Comparison of ENCODE assay signal across 10 mouse cellular contexts in the genomic region with DNA sequence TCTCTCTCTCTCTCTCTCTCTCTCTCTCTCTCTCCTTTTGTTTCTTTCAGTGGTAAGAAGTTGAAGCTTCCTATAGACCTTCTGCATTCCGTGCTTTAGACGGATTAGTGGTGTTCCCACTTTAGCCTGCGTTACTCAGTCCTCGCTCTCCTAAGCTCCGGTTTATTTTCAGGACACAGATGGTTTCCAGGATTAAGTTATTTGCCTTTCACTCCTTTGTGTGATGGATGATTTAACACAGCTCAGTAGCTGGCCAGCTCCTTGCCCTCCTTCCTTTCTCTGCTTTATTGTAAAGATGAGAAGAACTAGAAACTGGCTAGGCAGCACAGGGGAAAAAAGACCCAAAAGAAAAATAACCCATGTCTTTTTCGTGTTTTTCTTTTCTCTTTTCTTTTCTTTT. TPM values are rescaled to one million over a fixed set of nuclear protein-coding genes. Genes with fewer than 3 reads are reported as not detected.
DNase-seq lines count a peak whose midpoint lies in the region; ATAC-seq lines count a peak whose summit lies in the region.
"Had no signal": no experiment of that assay in that cellular context is flagged by ENCODE, and none has a peak within 500 bp of the region (broad histone marks: within the 10 kb centered on the region; RNA-seq: fewer than 3 reads in every experiment).

No protein-coding gene starts in this region.

- H3K9ac ChIP-seq in heart, embryonic 13.5 days = 0 out of 2 replicates have a peak overlapping the region, but pooled peaks have one; percentile 29
- no peak overlapping the region for H3K9ac ChIP-seq in embryonic facial prominence, embryonic 11.5 days (replicated peaks; ENCODE audit: low read length)
- no peak overlapping the region for H3K9ac ChIP-seq in hindbrain, embryonic 14.5 days
- H3K9ac ChIP-seq in midbrain, embryonic 15.5 days = no peak overlapping the region

- ATAC-seq in heart, embryonic 13.5 days (ENCODE audit: extremely low read depth, insufficient number of reproducible peaks, low FRiP score, low TSS enrichment) = no peak
- no peak for ATAC-seq in embryonic facial prominence, embryonic 11.5 days (replicated peaks; ENCODE audit: insufficient number of reproducible peaks, low FRiP score, low TSS enrichment, low read depth)
- ATAC-seq in hindbrain, embryonic 14.5 days (ENCODE audit: low FRiP score) = no peak
- ATAC-seq in midbrain, embryonic 15.5 days (replicated peaks) = 0 out of 2 replicates have a peak, but pooled peaks have one; percentile 21

- no peaks in the 10 kb centered on the region for H3K9me3 ChIP-seq in heart, embryonic 13.5 days
- no peaks in the 10 kb centered on the region for H3K9me3 ChIP-seq in embryonic facial prominence, embryonic 11.5 days (replicated peaks; ENCODE audit: control insufficient read depth, low read length)
- no peaks in the 10 kb centered on the region for H3K9me3 ChIP-seq in hindbrain, embryonic 14.5 days (ENCODE audit: control insufficient read depth, low read length)
- H3K9me3 ChIP-seq in midbrain, embryonic 15.5 days = no peaks in the 10 kb centered on the region
- H3K9me3 ChIP-seq: megakaryocyte, embryonic 14.5 days had no signal

- peaks cover 32% of the 10 kb centered on the region for H3K4me1 ChIP-seq in heart, embryonic 13.5 days
- H3K4me1 ChIP-seq in embryonic facial prominence, embryonic 11.5 days (ENCODE audit: control insufficient read depth, insufficient read depth, low read length) = peaks cover 5% of the 10 kb centered on the region; the same call in 1 of the 2 replicates
- peaks cover 20% of the 10 kb centered on the region for H3K4me1 ChIP-seq in hindbrain, embryonic 14.5 days (replicated peaks; ENCODE audit: control insufficient read depth, insufficient read depth, low read length)
- peaks cover 15% of the 10 kb centered on the region for H3K4me1 ChIP-seq in midbrain, embryonic 15.5 days

- 24% methylated on average over 6 of the region's 6 CpGs for WGBS in heart, embryonic 13.5 days
- 18% methylated on average over 6 of the region's 6 CpGs for WGBS in embryonic facial prominence, embryonic 11.5 days
- 14% methylated on average over 6 of the region's 6 CpGs for WGBS in hindbrain, embryonic 14.5 days
- 4% methylated on average over 6 of the region's 6 CpGs for WGBS in midbrain, embryonic 15.5 days

- H3K4me3 ChIP-seq in heart, embryonic 13.5 days = peak overlapping the region; percentile 24
- no peak overlapping the region for H3K4me3 ChIP-seq in embryonic facial prominence, embryonic 11.5 days (ENCODE audit: low read depth, low read length)
- H3K4me3 ChIP-seq in hindbrain, embryonic 14.5 days (replicated peaks; ENCODE audit: low read length) = no peak overlapping the region
- H3K4me3 ChIP-seq in midbrain, embryonic 15.5 days = no peak overlapping the region

- peak overlapping the region; percentile 61 for H3K4me2 ChIP-seq in heart, embryonic 13.5 days
- no peak overlapping the region for H3K4me2 ChIP-seq in embryonic facial prominence, embryonic 11.5 days (ENCODE audit: low read depth, low read length)
- H3K4me2 ChIP-seq in hindbrain, embryonic 14.5 days (replicated peaks) = peak overlapping the region; percentile 44
- peak overlapping the region; percentile 39; the same call in 1 of the 2 replicates for H3K4me2 ChIP-seq in midbrain, embryonic 15.5 days

- H3K27ac ChIP-seq in heart, embryonic 13.5 days (replicated peaks) = no peak overlapping the region
- no peak overlapping the region for H3K27ac ChIP-seq in embryonic facial prominence, embryonic 11.5 days (replicated peaks; ENCODE audit: low read depth, low read length)
- H3K27ac ChIP-seq in hindbrain, embryonic 14.5 days = no peak overlapping the region
- H3K27ac ChIP-seq in midbrain, embryonic 15.5 days = no peak overlapping the region

- no peak for DNase-seq in heart, postnatal 25 days (ENCODE audit: low spot score)
- peak; percentile 34 for DNase-seq in embryonic facial prominence, embryonic 11.5 days (ENCODE audit: low spot score)
- peak; percentile 25 for DNase-seq in hindbrain, embryonic 14.5 days (ENCODE audit: low spot score)
- DNase-seq in adrenal gland, postnatal 36 days = no peak
- DNase-seq in right cerebral cortex, postnatal 36 days (ENCODE audit: low spot score in 2 of 2) = no peak
- DNase-seq in cerebellum, postnatal 36 days = no peak
- DNase-seq: thymus, postnatal 25 days had no signal

- H3K36me3 ChIP-seq in heart, embryonic 13.5 days = no peaks in the 10 kb centered on the region
- no peaks in the 10 kb centered on the region for H3K36me3 ChIP-seq in embryonic facial prominence, embryonic 11.5 days (replicated peaks; ENCODE audit: control insufficient read depth, insufficient read depth, low read depth, low read length)
- H3K36me3 ChIP-seq in hindbrain, embryonic 14.5 days (replicated peaks; ENCODE audit: control insufficient read depth, insufficient read depth) = no peaks in the 10 kb centered on the region
- no peaks in the 10 kb centered on the region for H3K36me3 ChIP-seq in midbrain, embryonic 15.5 days (replicated peaks)

- intact Hi-C loops in heart, postnatal 25 days (cut with DNase I) = no loop called here

- H3K27me3 ChIP-seq in heart, embryonic 13.5 days (replicated peaks) = no peaks in the 10 kb centered on the region
- H3K27me3 ChIP-seq in embryonic facial prominence, embryonic 11.5 days (ENCODE audit: control insufficient read depth, insufficient read depth, low read length) = no peaks in the 10 kb centered on the region
- no peaks in the 10 kb centered on the region for H3K27me3 ChIP-seq in hindbrain, embryonic 14.5 days (ENCODE audit: control insufficient read depth, insufficient read depth, low read length)
- H3K27me3 ChIP-seq in midbrain, embryonic 15.5 days (replicated peaks) = no peaks in the 10 kb centered on the region

RNA-seq across cellular contexts. Expression of a gene that starts 23.8 kb away (rescaled TPM):
- 0.27 and 0.59 TPM in 2 replicates for polyA plus RNA-seq in heart, embryonic 13.5 days (2015; fragmentation: Nextera tagmentation; extraction: Ambion mirVana)
- total RNA-seq in heart, postnatal 25 days (2021) = under 1 TPM; 0.48 to 0.65 TPM
- 0.38 and 0.45 TPM in 2 replicates for polyA plus RNA-seq in embryonic facial prominence, embryonic 11.5 days (2014; fragmentation: Nextera tagmentation; extraction: Ambion mirVana)
- polyA plus RNA-seq in hindbrain, embryonic 14.5 days (2014; fragmentation: Nextera tagmentation; extraction: Ambion mirVana) = not detected in 2 replicates
- polyA plus RNA-seq in midbrain, embryonic 15.5 days (2015; fragmentation: Nextera tagmentation; extraction: Ambion mirVana) = 0.14 and 0.15 TPM in 2 replicates
- total RNA-seq in adrenal gland, postnatal 36 days (2021) = under 1 TPM; 0.10 to 0.20 TPM

Comparison
In these comparisons a context has a peak if more than half of its experiments do, and no peak if none do; other contexts are left out.
1. DNase-seq: peak in embryonic facial prominence, embryonic 11.5 days (single experiment) and hindbrain, embryonic 14.5 days (single experiment); none in heart, postnatal 25 days (single experiment), adrenal gland, postnatal 36 days (0 of 2), right cerebral cortex, postnatal 36 days (0 of 2) and cerebellum, postnatal 36 days (0 of 2).